Mouse (Mus musculus): ENCODE measurements around the gene Ppp2ca. TPM values are rescaled to one million over a fixed set of nuclear protein-coding genes. Genes with fewer than 3 reads are reported as not detected.
A peak's percentile ranks its signal among the peaks of the same experiment; 100 is the strongest.

Ppp2ca gene
- polyA plus RNA-seq (2015; fragmentation: Nextera tagmentation; extraction: Ambion mirVana), result 108 and 112 TPM in 2 replicates

DNA sequence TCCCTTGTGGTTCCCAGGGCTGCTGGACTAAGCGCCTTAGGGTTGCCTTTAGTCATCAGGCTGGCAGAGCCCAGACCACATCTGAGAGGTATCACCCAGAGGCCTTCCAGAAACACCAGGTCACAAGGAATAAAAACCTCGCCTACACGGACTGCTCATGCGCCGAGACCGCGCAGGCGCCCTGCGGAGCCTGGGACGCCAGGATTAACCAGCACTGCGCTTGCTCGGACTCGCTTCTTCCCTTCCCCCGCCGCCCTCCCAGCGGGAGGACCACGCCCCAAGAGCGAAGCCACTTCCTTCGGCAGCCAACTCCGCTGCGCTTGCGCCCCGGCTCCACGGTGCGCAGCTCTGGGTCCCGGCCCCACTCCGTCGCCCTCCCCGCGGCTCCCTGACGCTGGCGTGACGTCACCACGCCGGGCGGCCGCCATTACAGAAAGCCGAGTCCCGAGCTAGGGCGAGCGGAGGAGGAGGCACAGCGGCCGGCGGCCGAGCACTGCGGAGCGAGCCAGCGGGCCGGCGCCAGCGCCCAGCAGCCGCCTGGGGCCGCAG lies at the start of gene Ppp2ca:
TSS of gene Ppp2ca (plus strand) at position 284 of the 549 bp plus-strand sequence.
- H3K36me3 ChIP-seq (ENCODE audit: poor library complexity, severe bottlenecking), result no peaks in the 10 kb centered on the region
- H3K27me3 ChIP-seq, result no peaks in the 10 kb centered on the region
- peak within 1 kb of the TSS; percentile 83 for H3K4me2 ChIP-seq
- WGBS, result under 1% methylated on average over 52 of the region's 53 CpGs
- peak; percentile 99 for ATAC-seq
- no peaks in the 10 kb centered on the region for H3K9me3 ChIP-seq (replicated peaks)
- H3K4me1 ChIP-seq, result peaks cover 26% of the 10 kb centered on the region
- peak within 1 kb of the TSS; percentile 99 for H3K27ac ChIP-seq
- H3K4me3 ChIP-seq, result peak within 1 kb of the TSS; percentile 92
- H3K9ac ChIP-seq, result peak within 1 kb of the TSS; percentile 99

DNA sequence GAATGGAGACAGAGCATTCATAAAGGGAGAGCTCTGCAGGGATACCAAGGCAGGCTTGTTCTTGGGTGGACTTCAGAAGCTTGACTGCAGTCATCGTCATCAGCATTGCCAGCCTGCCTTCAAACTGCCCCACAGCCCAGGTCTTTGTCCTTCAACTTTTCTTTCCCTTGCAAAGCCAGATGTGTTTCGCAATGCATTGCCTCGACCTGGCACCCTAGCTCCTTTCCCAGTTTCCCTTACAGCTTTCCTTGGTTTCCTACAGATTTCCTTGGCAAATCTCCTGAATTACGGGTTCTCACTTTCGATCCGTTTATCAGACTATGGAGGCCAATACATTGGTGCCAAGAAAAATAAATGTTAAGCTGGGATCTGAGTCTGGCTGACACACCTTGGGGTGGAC lies 45.1 kb upstream of the Ppp2ca start:
- ATAC-seq, result no peak
- Histone ChIP-seq H3K27ac (no peak overlapping the region), H3K27me3 (no peaks in the 10 kb centered on the region), H3K4me3 (no peak overlapping the region), H3K36me3 (ENCODE audit: poor library complexity, severe bottlenecking) (no peaks in the 10 kb centered on the region), H3K9ac (no peak overlapping the region), H3K9me3 (replicated peaks) (no peaks in the 10 kb centered on the region), H3K4me1 (no peaks in the 10 kb centered on the region), H3K4me2 (no peak overlapping the region)
- 87% methylated on average over 6 of the region's 6 CpGs for WGBS

DNA sequence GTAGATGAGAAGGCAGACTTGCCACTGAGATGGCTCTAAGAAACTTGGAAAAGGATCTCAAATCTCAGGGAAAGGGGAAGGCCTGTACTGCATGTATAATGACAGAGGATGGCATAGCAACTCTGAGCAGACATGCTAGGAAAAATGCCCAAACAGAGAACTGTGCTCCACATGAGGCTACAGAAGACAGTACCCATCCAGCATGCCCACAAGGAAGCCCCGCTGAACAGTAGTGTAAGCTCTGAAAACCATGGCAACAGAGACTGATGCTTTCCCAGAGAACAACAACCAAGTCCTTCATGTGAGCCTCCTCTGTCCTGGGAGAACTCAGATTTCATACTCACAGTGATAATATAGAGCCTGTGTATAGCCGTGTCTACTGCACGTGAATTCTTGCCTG lies 43.8 kb upstream of the Ppp2ca start:
- Histone ChIP-seq H3K4me3 (no peak overlapping the region), H3K4me2 (no peak overlapping the region), H3K9ac (no peak overlapping the region), H3K27me3 (no peaks in the 10 kb centered on the region), H3K27ac (no peak overlapping the region), H3K36me3 (ENCODE audit: poor library complexity, severe bottlenecking) (no peaks in the 10 kb centered on the region), H3K4me1 (no peaks in the 10 kb centered on the region), H3K9me3 (replicated peaks) (no peaks in the 10 kb centered on the region)
- 85% methylated on average over 3 of the region's 3 CpGs for WGBS
- no peak for ATAC-seq

DNA sequence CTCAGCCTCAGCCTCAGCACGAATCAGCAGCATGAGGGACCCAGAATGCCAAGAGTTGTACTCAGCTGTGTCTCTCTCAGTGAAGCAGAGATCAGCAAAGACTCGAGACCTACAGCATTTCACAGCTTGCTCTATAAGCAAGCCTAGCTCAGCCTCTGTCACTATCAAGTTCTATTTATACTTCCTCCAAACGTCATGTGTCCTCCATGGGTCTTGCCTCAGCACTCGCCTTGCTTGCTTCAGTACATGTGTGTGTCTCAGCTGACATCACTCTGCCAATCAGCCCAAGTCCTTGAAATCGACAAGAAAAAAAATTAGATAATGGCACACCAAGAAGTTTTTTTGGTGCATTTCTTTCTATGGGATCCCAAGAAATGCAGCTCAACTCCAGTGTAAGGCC lies 42.3 kb upstream of the Ppp2ca start:
- WGBS, result 79% methylated on average over 5 of the region's 5 CpGs
- no peaks in the 10 kb centered on the region for H3K4me1 ChIP-seq
- H3K9me3 ChIP-seq (replicated peaks), result no peaks in the 10 kb centered on the region
- H3K9ac ChIP-seq, result no peak overlapping the region
- no peak for ATAC-seq
- H3K27me3 ChIP-seq, result no peaks in the 10 kb centered on the region
- no peak overlapping the region for H3K4me2 ChIP-seq
- no peak overlapping the region for H3K4me3 ChIP-seq
- H3K27ac ChIP-seq, result no peak overlapping the region
- H3K36me3 ChIP-seq (ENCODE audit: poor library complexity, severe bottlenecking), result no peaks in the 10 kb centered on the region

DNA sequence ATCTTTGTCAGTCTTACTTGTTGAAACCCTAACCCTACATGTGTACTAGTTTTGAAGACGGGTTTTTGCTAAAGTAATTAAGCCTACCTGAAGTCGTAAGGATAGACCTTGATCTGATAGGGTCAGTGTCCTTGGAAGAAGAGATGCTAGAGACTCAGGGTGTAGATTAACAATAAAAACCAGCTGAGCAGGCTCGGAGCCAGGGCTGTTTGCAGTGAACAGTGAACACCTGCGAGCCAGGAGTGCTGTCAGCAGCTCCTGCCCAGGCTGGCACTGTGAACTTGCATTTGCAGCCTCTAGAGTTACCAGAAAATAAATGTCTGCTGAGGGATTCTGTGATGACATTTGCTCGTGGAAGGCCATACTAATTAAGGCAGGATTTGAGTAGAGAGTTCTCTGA lies 39.5 kb upstream of the Ppp2ca start:
- H3K27ac ChIP-seq, result no peak overlapping the region
- H3K9ac ChIP-seq, result no peak overlapping the region
- no peaks in the 10 kb centered on the region for H3K4me1 ChIP-seq
- 77% methylated on average over 5 of the region's 5 CpGs for WGBS
- H3K4me2 ChIP-seq, result no peak overlapping the region
- H3K36me3 ChIP-seq (ENCODE audit: poor library complexity, severe bottlenecking), result no peaks in the 10 kb centered on the region
- no peaks in the 10 kb centered on the region for H3K27me3 ChIP-seq
- H3K4me3 ChIP-seq, result no peak overlapping the region
- ATAC-seq, result no peak
- H3K9me3 ChIP-seq (replicated peaks), result no peaks in the 10 kb centered on the region

DNA sequence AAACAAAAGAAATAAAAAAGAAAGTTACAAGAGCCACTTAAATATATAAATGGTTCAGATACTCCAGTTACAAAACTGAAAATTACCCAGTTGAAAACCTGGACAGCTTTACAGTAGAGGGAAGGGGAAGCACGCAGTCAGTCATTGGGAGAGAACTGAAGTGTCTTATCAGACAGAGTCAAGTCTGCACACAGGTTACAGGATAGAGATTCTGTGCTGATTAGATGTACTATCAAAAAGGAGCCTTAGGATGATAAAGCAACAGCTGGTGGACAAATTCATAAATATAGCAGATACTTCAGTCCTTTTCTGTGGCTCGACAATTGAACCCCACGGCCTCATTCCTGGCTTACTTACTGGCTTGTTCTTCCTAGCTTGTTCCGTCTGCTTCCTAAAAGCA lies 38.2 kb upstream of the Ppp2ca start:
- Histone ChIP-seq H3K4me1 (no peaks in the 10 kb centered on the region), H3K9me3 (replicated peaks) (no peaks in the 10 kb centered on the region), H3K4me2 (no peak overlapping the region), H3K9ac (no peak overlapping the region), H3K4me3 (no peak overlapping the region), H3K27me3 (no peaks in the 10 kb centered on the region), H3K36me3 (ENCODE audit: poor library complexity, severe bottlenecking) (no peaks in the 10 kb centered on the region), H3K27ac (no peak overlapping the region)
- WGBS, result 94% methylated on average over 4 of the region's 4 CpGs
- ATAC-seq, result no peak

DNA sequence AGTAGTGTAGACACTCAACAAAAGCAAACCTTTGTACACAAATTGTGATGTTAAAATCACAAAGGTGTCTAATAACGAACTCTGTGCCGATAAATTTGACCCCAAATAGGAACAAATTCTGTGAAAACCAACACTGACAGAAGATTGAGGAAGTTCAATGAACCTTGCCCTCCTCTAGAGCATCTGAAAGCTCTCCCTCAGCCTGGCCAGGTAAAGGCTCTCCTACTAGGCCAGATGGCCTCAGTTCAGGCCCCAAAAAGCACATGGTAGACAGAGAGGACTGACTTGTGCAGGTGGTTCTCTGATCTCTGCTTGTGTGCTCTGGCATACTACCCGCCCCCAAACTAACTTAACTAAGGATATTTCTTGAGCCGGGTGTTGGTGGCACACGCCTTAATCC lies 36.1 kb upstream of the Ppp2ca start:
- Histone ChIP-seq H3K27ac (no peak overlapping the region), H3K9ac (no peak overlapping the region), H3K27me3 (no peaks in the 10 kb centered on the region), H3K4me1 (0 out of 2 replicates have a peak, but pooled peaks cover 3% of the 10 kb centered on the region), H3K36me3 (ENCODE audit: poor library complexity, severe bottlenecking) (no peaks in the 10 kb centered on the region), H3K4me3 (no peak overlapping the region), H3K9me3 (replicated peaks) (no peaks in the 10 kb centered on the region), H3K4me2 (no peak overlapping the region)
- ATAC-seq, result no peak
- 95% methylated on average over 5 of the region's 5 CpGs for WGBS

DNA sequence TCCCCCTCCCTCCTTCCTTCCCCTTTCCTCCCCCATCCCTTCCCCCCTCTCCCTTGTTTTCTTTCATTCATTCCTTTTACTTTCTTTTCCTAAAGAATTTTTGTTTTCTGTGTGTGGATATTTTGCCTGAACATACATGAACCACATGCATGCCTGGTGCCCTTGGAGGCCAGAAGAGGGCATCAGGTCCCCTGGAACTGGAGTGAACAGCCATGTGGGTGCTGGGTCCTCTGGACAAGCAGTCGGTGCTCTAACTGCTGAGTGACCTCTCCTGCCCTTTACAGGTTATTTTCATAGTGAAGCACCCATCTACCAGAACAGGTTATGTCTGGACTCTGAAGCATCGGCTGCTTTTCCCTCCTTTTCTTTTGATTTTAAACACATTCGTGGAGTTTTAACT lies 34.1 kb upstream of the Ppp2ca start:
- Histone ChIP-seq H3K36me3 (ENCODE audit: poor library complexity, severe bottlenecking) (no peaks in the 10 kb centered on the region), H3K9me3 (replicated peaks) (no peaks in the 10 kb centered on the region), H3K4me2 (no peak overlapping the region), H3K27me3 (no peaks in the 10 kb centered on the region), H3K4me3 (no peak overlapping the region), H3K27ac (no peak overlapping the region), H3K9ac (no peak overlapping the region), H3K4me1 (0 out of 2 replicates have a peak, but pooled peaks cover 3% of the 10 kb centered on the region)
- 58% methylated on average over 3 of the region's 3 CpGs for WGBS
- no peak for ATAC-seq

DNA sequence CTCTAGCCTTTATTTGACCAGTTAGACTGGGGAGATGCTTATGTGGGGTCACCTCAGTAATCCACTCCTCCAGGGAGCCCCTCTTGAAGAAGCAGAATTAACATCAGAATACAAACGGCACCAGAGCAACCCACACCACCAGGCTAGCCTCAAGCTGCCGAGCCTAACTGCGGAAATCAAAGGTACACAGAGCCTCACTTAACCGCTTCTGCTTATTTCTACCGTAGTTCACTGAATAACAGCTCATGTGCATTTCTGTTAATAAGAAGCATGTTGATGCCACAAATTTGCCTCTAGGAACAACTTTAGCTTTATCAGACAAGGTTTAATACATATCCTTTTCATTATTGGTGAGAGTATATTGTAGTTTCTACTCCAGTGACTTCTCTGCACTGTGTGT lies 32.6 kb upstream of the Ppp2ca start:
- 9% methylated on average over 5 of the region's 5 CpGs for WGBS
- H3K9ac ChIP-seq, result no peak overlapping the region
- no peak for ATAC-seq

DNA sequence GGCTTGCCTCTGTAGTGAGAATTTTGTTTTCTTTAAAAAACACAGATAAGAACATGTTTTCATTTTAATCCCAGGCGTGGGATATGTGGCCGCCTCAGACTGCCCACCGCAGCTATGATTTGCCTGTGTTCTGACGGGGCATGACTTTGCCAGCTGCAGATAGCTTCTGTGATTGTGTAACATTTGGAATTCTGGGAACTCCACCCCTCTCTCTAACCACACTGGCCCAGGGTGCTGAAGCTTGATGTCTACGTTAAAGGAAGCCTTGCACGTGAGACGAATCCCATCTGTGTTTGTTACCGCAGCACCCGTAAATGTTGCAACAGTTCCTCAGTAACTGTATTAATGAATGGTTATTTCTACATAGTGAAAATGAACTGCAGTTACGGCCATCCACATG lies 26.7 kb upstream of the Ppp2ca start:
- H3K4me1 ChIP-seq, result no peaks in the 10 kb centered on the region
- no peak overlapping the region for H3K4me2 ChIP-seq
- no peaks in the 10 kb centered on the region for H3K36me3 ChIP-seq (ENCODE audit: poor library complexity, severe bottlenecking)
- no peak overlapping the region for H3K4me3 ChIP-seq
- no peak for ATAC-seq
- no peak overlapping the region for H3K27ac ChIP-seq
- 90% methylated on average over 10 of the region's 10 CpGs for WGBS
- no peaks in the 10 kb centered on the region for H3K9me3 ChIP-seq (replicated peaks)
- H3K27me3 ChIP-seq, result no peaks in the 10 kb centered on the region
- H3K9ac ChIP-seq, result no peak overlapping the region

More for the DNA sequence above, 32.6 kb upstream of the Ppp2ca start:
- no peaks in the 10 kb centered on the region for H3K27me3 ChIP-seq
- H3K27ac ChIP-seq, result no peak overlapping the region
- H3K4me2 ChIP-seq, result no peak overlapping the region
- no peaks in the 10 kb centered on the region for H3K9me3 ChIP-seq (replicated peaks)
- 0 out of 2 replicates have a peak, but pooled peaks cover 3% of the 10 kb centered on the region for H3K4me1 ChIP-seq
- no peak overlapping the region for H3K4me3 ChIP-seq
- no peaks in the 10 kb centered on the region for H3K36me3 ChIP-seq (ENCODE audit: poor library complexity, severe bottlenecking)

DNA sequence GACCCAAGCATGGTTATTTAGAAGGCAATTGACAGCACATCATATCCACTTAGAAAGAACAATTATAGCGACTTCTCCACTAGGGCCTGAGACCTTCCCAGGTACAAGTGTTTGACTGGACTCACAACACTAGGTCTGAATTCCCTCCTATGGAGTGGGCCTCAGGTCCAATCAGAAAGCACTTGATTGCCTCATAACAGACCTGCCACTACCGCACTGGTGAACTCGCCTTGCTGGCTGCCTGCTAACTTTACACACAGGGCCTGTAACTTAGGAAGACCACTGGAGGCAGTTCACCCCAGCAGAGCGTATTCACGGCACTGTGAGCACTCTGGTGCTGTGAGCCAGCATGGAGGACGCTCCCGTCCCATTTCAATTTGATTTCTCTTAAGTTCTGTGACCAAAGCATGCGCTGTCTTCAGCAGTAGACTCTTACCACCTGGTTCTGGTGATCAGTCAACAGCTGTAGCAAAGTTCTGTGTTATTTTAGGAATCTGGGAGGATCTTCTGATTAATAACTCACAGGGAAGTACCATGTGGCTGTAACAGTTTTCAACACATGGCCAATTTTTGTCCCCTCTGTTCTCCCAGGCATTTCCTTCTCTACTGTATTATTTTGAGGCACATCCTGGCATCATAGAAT lies 24.8 kb upstream of the Ppp2ca start:
- H3K9me3 ChIP-seq (replicated peaks), result no peaks in the 10 kb centered on the region
- no peak for ATAC-seq
- H3K36me3 ChIP-seq (ENCODE audit: poor library complexity, severe bottlenecking), result no peaks in the 10 kb centered on the region
- 85% methylated on average over 8 of the region's 8 CpGs for WGBS
- no peaks in the 10 kb centered on the region for H3K4me1 ChIP-seq
- H3K27me3 ChIP-seq, result no peaks in the 10 kb centered on the region
- H3K9ac ChIP-seq, result no peak overlapping the region
- no peak overlapping the region for H3K27ac ChIP-seq
- no peak overlapping the region for H3K4me3 ChIP-seq
- H3K4me2 ChIP-seq, result no peak overlapping the region

DNA sequence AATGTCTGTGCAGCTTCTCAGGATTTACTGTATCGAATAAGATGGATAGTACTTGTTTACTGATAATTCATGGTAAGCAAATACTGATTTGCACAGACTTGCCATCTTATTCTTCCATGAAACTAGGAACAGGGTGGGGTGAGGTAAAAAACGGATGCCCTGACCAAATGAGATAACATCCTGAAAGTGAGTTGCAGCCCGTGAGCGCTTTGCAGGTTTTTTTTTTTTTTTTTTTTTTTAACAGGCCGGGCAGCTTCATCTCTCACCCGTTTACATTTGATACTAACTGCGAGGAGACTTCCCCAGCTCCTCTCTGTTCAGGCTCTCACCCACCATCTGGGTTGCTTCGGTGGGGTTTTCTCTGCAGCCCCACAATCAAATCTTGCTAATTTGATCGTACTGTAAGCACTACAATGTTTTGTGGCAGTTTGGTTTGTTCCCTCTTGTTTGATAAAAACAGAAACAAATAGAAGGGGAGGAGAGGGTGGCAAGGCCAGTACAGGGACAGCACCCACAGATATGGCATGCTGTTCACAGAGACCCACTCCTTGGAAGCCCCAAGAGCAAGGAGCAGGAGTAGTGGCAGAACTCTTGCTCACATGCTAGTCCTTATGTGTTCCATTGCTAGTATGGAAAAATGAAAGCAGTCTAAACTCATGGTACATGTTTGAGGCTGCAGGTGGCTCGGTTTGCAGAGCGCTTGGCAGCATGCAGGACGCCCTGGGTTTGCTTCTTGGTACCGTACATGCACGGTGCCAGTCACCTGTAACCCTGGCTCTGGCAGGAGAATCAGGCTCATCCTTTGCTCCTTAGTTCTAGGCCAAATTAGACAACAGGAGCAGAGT lies 23.6 kb upstream of the Ppp2ca start:
- Histone ChIP-seq H3K9me3 (replicated peaks) (no peaks in the 10 kb centered on the region), H3K27me3 (no peaks in the 10 kb centered on the region), H3K4me2 (no peak overlapping the region), H3K9ac (no peak overlapping the region), H3K4me3 (no peak overlapping the region), H3K36me3 (ENCODE audit: poor library complexity, severe bottlenecking) (no peaks in the 10 kb centered on the region), H3K4me1 (0 out of 2 replicates have a peak, but pooled peaks cover under 1% of the 10 kb centered on the region), H3K27ac (no peak overlapping the region)
- ATAC-seq, result no peak
- WGBS, result 70% methylated on average over 14 of the region's 14 CpGs

Data from forebrain, embryonic 13.5 days (tissue).